Mouse (Mus musculus) R1 (cell line): ENCODE measurements around the gene Clec4n.
"Not testable (repeated sequence)": the region's sequence is repeated elsewhere in the genome, so short reads cannot be mapped to it uniquely, and the experiment has no call there.

Experiments used
- DNase-seq: peaks from one replicate; pipeline ENCODE4 v3.0.0-alpha.2; 2018; ENCODE audit warnings: low read depth, low spot score

Gene Clec4n

GRCm38 (mm10) chr6:123229644-123230043 lies at the start of gene Clec4n:
Gene Clec4n (plus strand): TSS chr6:123229843.
- DNase-seq = no peak

GRCm38 (mm10) chr6:123184862-123185261 lies 44.8 kb upstream of the Clec4n start:
- DNase-seq = peak; percentile 34

- peak; percentile 8 for DNase-seq
Measured at GRCm38 (mm10) chr6:123207187-123208076, 22.2 kb upstream of the Clec4n start.

GRCm38 (mm10) chr6:123208077-123208439 lies 21.6 kb upstream of the Clec4n start:
- not testable (repeated sequence) for DNase-seq

- peak; percentile 60 for DNase-seq
Measured at GRCm38 (mm10) chr6:123211726-123212125, 17.9 kb upstream of the Clec4n start.

- DNase-seq = no peak
Measured at GRCm38 (mm10) chr6:123227519-123228166, 2.0 kb upstream of the Clec4n start.

- DNase-seq = no peak
Measured at GRCm38 (mm10) chr6:123231149-123231548, 1.5 kb downstream of the Clec4n start.

GRCm38 (mm10) chr6:123237582-123237981 lies 7.9 kb downstream of the Clec4n start:
- no peak for DNase-seq

GRCm38 (mm10) chr6:123244201-123244600 lies 14.6 kb downstream of the Clec4n start:
- DNase-seq = no peak

- peak; percentile 13 for DNase-seq
Measured at GRCm38 (mm10) chr6:123248862-123249261, 19.2 kb downstream of the Clec4n start.

GRCm38 (mm10) chr6:123252735-123253134 lies 23.1 kb downstream of the Clec4n start:
- DNase-seq = no peak

GRCm38 (mm10) chr6:123258946-123259345 lies 29.3 kb downstream of the Clec4n start:
- no peak for DNase-seq

GRCm38 (mm10) chr6:123259889-123260603 lies 30.4 kb downstream of the Clec4n start:
- DNase-seq = no peak

- DNase-seq = no peak
Measured at GRCm38 (mm10) chr6:123260868-123261267, 31.2 kb downstream of the Clec4n start.

GRCm38 (mm10) chr6:123261555-123262161 lies 32.0 kb downstream of the Clec4n start, which contains the start of gene Clec4d:
Gene Clec4d (plus strand): TSS chr6:123262111.
- DNase-seq = peak; percentile 17

GRCm38 (mm10) chr6:123264194-123264593 lies 34.6 kb downstream of the Clec4n start:
- no peak for DNase-seq

- no peak for DNase-seq
Measured at GRCm38 (mm10) chr6:123265809-123266208, 36.2 kb downstream of the Clec4n start.

GRCm38 (mm10) chr6:123266945-123267344 lies 37.3 kb downstream of the Clec4n start:
- no peak for DNase-seq

- DNase-seq = no peak
Measured at GRCm38 (mm10) chr6:123279443-123279842, 49.8 kb downstream of the Clec4n start.

GRCm38 (mm10) chr6:123286311-123286710 lies 56.7 kb downstream of the Clec4n start:
- no peak for DNase-seq

- no peak for DNase-seq
Measured at GRCm38 (mm10) chr6:123288931-123289330, 59.3 kb downstream of the Clec4n start.

- DNase-seq = no peak
Measured at GRCm38 (mm10) chr6:123289753-123290152, 60.1 kb downstream of the Clec4n start, which contains the start of gene Clec4e. Gene Clec4e (minus strand): TSS chr6:123289870.
